Mouse (Mus musculus): ENCODE measurements around the gene Fstl3.

DNA sequence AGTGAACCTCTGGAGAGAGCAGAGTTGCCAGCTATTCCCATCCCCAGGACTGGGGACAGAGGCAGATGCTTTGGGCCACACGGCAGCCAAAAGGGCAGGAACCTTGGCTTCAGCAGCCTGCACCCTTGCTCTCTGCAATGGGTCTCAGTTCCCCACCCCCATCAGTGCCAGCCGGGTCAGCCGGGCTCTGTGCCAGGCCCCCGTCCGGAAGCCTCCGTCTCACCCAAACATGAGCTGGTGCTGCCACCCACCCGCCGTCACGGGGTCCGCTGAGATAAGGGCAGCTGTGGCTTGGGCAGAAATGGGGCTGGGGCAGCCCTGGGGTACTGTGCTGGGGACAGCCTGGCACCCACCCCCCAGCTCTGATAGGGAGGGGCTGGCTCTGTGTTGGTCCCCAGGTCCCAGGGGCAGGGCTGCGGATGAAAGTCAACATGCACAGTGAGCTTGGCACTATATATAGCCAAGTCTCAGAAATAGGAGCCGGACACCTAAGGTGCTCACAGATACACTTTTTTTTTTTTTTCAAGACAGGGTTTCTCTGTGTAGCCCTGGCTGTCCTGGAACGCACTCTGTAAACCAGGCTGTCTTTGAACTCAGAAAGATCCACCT is 47.6 kb upstream of the Fstl3 start:
- TF ChIP-seq CTCF (conservative IDR thresholded peaks at IDR 0.05; ENCODE audit: low read length) = no peak
- TF ChIP-seq POU5F1 (IDR thresholded peaks at IDR 0.05; ENCODE audit: borderline replicate concordance, low read length) = no peak
